Mouse (Mus musculus): Measurements from ENCODE around the gene Cd101.
A peak's percentile ranks its signal among the peaks of the same experiment; 100 is the strongest.

The Cd101 gene

GRCm38 (mm10) chr3:100998904-100999340 lies 30.4 kb downstream of the Cd101 start:
- DNase-seq: peak; percentile 40

GRCm38 (mm10) chr3:100997785-100998570 lies 31.4 kb downstream of the Cd101 start:
- no peak for DNase-seq

- DNase-seq: no peak
Measured at GRCm38 (mm10) chr3:100994252-100994651, 35.1 kb downstream of the Cd101 start.

- no peak for DNase-seq
Measured at GRCm38 (mm10) chr3:100993718-100994117, 35.6 kb downstream of the Cd101 start.

DNA sequence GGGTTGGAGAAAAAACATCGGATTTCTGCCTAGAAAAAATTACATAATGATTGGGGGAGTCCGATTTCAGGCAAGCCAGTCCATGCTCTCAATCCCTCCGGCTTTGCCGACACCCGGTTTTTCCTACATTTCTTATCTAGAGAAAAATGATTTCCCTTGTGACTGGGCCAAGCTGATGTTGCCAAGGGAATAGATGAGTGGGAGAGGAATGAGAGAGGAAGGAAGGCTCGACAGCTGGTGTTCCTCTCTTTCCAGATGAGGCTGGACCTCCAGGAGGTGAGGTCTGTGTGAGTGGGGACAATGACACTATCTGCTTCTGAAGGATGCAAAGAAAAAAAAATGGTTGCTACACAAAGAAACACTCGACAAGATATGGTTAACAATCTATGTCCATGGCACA lies 36.2 kb downstream of the Cd101 start:
- DNase-seq: no peak

DNA sequence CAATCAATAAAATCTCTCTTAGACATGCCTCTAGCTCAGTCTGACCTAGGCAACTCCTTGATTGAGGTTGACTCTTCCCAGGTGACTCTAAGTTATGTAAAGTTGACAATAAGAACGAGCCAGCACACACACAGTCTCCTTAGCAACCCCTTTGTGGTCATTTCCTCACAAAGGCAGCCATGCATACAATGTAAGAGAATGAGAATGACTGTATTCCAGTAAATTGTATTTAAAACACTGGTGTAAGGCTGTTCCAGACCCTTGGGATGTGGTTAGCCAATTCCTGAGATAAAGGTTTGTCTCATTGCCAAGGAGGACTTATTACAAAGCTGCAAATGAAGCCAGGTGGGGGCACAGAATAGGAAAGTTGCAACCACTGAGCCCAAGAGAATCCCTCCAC lies 39.1 kb downstream of the Cd101 start:
- no peak for DNase-seq

- DNase-seq: no peak
Measured at GRCm38 (mm10) chr3:100989417-100989816, 39.9 kb downstream of the Cd101 start.

DNA sequence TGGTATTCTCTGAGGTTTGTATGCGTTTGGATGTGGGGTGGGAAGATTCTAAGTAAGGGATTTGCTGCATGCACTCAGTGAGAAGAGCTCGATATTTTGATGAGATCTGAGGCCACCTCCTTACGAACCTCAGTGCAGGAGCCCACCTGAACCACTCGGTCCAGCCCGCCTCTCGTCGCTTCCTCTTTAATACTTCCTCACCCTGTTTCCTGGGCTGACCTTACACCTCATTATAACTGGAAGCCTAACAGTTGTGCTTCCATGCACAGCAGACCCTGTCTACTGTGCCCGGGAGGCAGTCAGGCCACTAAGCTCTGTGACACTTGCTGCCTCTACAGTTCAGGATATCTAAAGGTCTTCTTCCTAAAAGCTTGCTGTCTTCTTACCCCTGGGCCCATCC lies 50.1 kb downstream of the Cd101 start:
- no peak for DNase-seq

GRCm38 (mm10) chr3:100973906-100974305 lies 55.5 kb downstream of the Cd101 start:
- no peak for DNase-seq

DNA sequence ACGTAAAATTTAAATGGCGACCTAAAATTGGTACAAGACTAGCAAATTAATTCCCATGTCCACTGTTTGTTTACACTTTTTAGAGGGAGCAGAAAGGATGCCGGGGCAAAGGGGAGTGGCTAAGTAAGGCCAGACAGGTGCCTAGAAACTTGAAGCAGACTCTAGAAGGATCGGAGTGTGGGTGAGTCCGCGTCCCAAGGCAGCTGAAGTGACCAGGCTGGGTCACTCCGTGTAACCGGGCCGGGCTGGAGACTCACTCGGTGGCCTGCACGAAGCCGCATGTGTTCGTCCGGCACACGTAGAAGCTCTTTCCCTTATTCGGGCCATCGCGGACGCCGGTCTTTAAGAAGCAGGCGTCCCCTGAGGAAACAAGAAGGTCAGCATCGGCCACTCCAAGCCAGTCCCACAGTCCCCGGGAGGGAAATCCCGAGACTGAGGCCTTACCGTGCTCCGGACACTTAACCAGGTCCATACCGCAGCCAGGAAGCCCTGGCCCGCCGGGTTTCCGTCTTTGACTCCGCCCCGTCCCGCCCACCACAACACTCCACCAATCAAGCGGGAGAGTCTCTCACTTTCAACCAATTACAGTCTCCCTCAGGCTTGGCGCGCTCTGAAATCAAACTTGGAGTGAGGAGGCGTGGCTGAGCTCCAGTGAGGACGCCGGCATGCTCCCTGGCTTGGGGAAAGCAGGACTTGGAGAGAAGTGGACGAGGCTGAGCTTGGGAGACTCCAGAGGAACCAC lies 60.0 kb downstream of the Cd101 start, which contains the start of gene Ttf2:
TSS of gene Ttf2 (minus strand) at position 488 of the 742 bp plus-strand sequence.
- peak; percentile 87 for DNase-seq

- peak; percentile 42 for DNase-seq
Measured at GRCm38 (mm10) chr3:100963849-100964542, 65.4 kb downstream of the Cd101 start.

DNA sequence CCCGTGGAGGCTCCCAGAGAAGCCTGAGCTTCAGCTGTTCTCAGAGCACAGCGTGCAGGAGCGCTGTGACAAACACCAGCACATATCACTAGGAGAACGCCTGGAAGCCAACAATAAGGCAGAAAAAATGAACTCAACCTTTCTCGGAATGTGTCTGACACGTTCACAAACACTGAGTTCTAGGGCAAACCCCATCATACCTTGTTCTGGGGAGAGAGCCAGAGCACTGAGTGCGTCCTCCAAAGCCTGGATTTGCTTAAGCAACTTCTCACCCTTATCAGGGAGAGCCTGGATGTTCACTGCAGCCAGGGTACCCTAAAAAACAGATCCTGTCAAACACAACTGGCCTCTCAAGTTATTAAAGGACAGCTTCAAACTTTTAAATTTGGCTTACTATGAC lies 67.9 kb downstream of the Cd101 start:
- DNase-seq: no peak

DNA sequence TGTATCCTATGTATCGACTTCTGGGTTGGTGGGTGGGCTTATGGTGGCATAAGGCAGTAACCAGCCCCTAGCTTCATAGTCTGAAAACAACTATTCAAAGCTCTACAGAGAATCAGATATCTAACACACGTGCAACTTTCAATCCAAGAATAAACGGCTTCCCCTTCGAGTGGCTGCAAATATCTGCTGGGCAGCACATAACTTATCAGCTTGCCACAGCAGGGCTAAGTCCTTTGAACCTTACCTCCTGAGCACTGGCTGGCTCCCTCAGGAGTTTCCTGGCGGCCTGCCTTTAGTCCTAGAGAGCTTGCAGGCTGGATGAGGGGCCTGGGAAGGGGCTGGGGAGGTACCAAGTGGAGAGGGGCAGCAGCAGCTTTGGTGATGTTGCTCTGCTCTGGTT lies 68.3 kb downstream of the Cd101 start:
- no peak for DNase-seq

GRCm38 (mm10) chr3:100954616-100955015 lies 74.7 kb downstream of the Cd101 start:
- no peak for DNase-seq

DNA sequence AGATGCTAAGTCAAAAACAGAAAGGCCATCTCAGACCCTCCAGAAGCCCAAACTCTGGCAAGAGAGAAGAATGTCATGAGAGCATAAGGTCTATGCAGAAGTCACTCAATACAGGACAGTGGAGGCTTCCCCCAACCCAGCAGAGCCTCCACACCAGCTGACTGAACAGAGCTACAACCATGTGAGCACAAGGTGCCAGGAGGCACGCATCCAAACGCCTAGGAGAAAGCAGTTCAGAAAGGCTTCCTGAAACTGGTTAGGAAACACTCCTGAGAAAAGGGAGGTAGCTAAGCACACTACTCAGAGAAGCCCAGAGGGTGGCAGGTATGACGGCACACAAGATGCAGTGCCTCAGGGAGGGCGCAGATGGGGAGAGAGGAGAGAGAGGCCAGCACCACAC lies 77.8 kb downstream of the Cd101 start:
- no peak for DNase-seq

GRCm38 (mm10) chr3:100947286-100947685 lies 82.1 kb downstream of the Cd101 start:
- DNase-seq: no peak

All from right cerebral cortex, postnatal 25 days (tissue).